16 mouse cellular contexts compared by ENCODE assay signal in the genomic region with DNA sequence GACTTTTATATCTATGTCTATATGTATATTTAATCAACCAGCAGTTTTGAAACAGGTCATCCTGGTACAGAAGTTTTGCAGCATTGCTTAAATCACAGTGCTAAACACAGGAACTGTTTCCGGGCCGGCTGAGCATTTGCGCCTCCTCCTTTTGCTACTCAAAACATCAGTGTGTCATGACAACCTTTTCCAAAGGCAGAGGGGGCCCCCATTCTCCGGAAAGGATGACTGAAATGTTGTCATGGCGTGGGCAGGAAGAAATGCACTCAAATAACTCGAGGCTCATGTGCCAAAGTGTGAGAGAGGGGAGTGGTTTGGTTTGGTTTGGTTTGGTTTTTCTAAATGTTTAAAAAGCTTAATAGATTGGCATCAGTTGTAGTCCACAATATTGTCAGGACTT. TPM values are rescaled to one million over a fixed set of nuclear protein-coding genes. Genes with fewer than 3 reads are reported as not detected.
"Had no signal": no experiment of that assay in that cellular context is flagged by ENCODE, and none has a peak within 500 bp of the region (broad histone marks: within the 10 kb centered on the region; RNA-seq: fewer than 3 reads in every experiment).

No protein-coding gene starts in this region.

- H3K4me3 ChIP-seq: lung, embryonic 15.5 days; megakaryocyte, embryonic 14.5 days; midbrain, embryonic 13.5 days; midbrain, embryonic 15.5 days; neural tube, embryonic 12.5 days; stomach, embryonic 15.5 days had no signal

- H3K9me3 ChIP-seq: lung, embryonic 15.5 days; megakaryocyte, embryonic 14.5 days; midbrain, embryonic 13.5 days; midbrain, embryonic 15.5 days; neural tube, embryonic 12.5 days; stomach, embryonic 15.5 days had no signal

- DNase-seq: liver, postnatal 0 days; lung, adult 2 months; lung, postnatal 14 days; lung, postnatal 36 days; right cerebral cortex, postnatal 14 days; thymus, adult 2 months; thymus, postnatal 25 days; thymus, postnatal 4 days had no signal

- H3K9ac ChIP-seq: liver, postnatal 0 days; lung, embryonic 15.5 days; midbrain, embryonic 13.5 days; midbrain, embryonic 15.5 days; neural tube, embryonic 12.5 days; stomach, embryonic 15.5 days had no signal

- H3K27ac ChIP-seq: lung, embryonic 15.5 days; macrophage; midbrain, embryonic 13.5 days; midbrain, embryonic 15.5 days; neural tube, embryonic 12.5 days; stomach, embryonic 15.5 days; stomach, postnatal 0 days had no signal

- H3K4me1 ChIP-seq: lung, embryonic 15.5 days; midbrain, embryonic 13.5 days; midbrain, embryonic 15.5 days; neural tube, embryonic 12.5 days; stomach, embryonic 15.5 days had no signal

- H3K27me3 ChIP-seq: lung, embryonic 15.5 days; megakaryocyte, embryonic 14.5 days; midbrain, embryonic 13.5 days; midbrain, embryonic 15.5 days; neural tube, embryonic 12.5 days; stomach, embryonic 15.5 days had no signal

RNA-seq across cellular contexts. Expression of a gene that starts 26.2 kb away (rescaled TPM):
- polyA plus RNA-seq: macrophage had no signal
